Mouse (Mus musculus) olfactory bulb, adult 2 months (tissue): ENCODE results near the gene Clec4a3. TPM values are rescaled to one million over a fixed set of nuclear protein-coding genes. Genes with fewer than 3 reads are reported as not detected.
"Not testable (repeated sequence)": the region's sequence is repeated elsewhere in the genome, so short reads cannot be mapped to it uniquely, and the experiment has no call there.

Experiments
- H3K27ac ChIP-seq: fragments of 200-500 bp; 2 replicates; pipeline ENCODE4 v1.5.1; 2012; ENCODE audit warnings: low read depth, low read length; ENCODE audit not compliant: insufficient read depth
- H3K4me1 ChIP-seq: fragments of 200-500 bp; 2 replicates; pipeline ENCODE4 v1.6.1; 2012; ENCODE audit warnings: low read length; ENCODE audit not compliant: control insufficient read depth, insufficient read depth
- H3K4me3 ChIP-seq: fragments of 200-500 bp; 2 replicates; pipeline ENCODE4 v1.5.1; 2012; ENCODE audit warnings: mild to moderate bottlenecking, low read depth, low read length, moderate library complexity; ENCODE audit not compliant: insufficient read depth
- CTCF ChIP-seq: fragments of 200-500 bp; IDR thresholded peaks from 2 replicates; pipeline ENCODE4 v1.5.1; 2012; ENCODE audit warnings: low read depth, mild to moderate bottlenecking, low read length, moderate library complexity; ENCODE audit not compliant: insufficient read depth
- POLR2A ChIP-seq: fragments of 200-500 bp; IDR thresholded peaks from 2 replicates; pipeline ENCODE4 v1.6.1; 2012; ENCODE audit warnings: mild to moderate bottlenecking, low read depth, low read length, moderate library complexity; ENCODE audit not compliant: insufficient read depth
- WGBS: fragments of 180-500 bp; shearing (Covaris S2); methylation state at CpG from one replicate; pipeline ENCODE4 v1.1.7; 2018; 5-methylcytosine and 5-hydroxymethylcytosine counted together
- polyA plus RNA-seq: library from polyadenylated mRNA; stranded (reverse); fragments of >200 nt; gene quantifications from 2 replicates; pipeline ENCODE4 v1.2.4, GENCODE M21; 2012; ENCODE audit warnings: low replicate concordance; ENCODE audit not compliant: missing spikeins, insufficient read depth, insufficient read length

The Clec4a3 gene
- polyA plus RNA-seq: not detected in 2 replicates

GRCm38 (mm10) chr6:122952401-122952800, at the start of gene Clec4a3:
TSS of gene Clec4a3 (plus strand) at chr6:122952515.
- H3K4me3 ChIP-seq: no peak within 1 kb of the TSS
- no peak for TF ChIP-seq CTCF
- H3K4me1 ChIP-seq: no peaks in the 10 kb centered on the region
- WGBS: 87% methylated on average over 8 of the region's 8 CpGs
- no peak within 1 kb of the TSS for H3K27ac ChIP-seq

GRCm38 (mm10) chr6:122919922-122920321, 32.4 kb upstream of the Clec4a3 start:
- 79% methylated on average over 4 of the region's 4 CpGs for WGBS
- Histone ChIP-seq H3K27ac (no peak overlapping the region), H3K4me3 (no peak overlapping the region), H3K4me1 (no peaks in the 10 kb centered on the region)
- TF ChIP-seq POLR2A (no peak), CTCF (no peak)

GRCm38 (mm10) chr6:122921451-122921850, 30.9 kb upstream of the Clec4a3 start, which contains the start of gene Clec4a1:
TSS of gene Clec4a1 (plus strand) at chr6:122921848.
- TF ChIP-seq POLR2A (no peak), CTCF (no peak)
- Histone ChIP-seq H3K27ac (no peak within 1 kb of the TSS), H3K4me1 (no peaks in the 10 kb centered on the region), H3K4me3 (no peak within 1 kb of the TSS)
- WGBS: 71% methylated on average over 4 of the region's 4 CpGs

GRCm38 (mm10) chr6:122934845-122935244, 17.5 kb upstream of the Clec4a3 start:
- Histone ChIP-seq H3K27ac (no peak overlapping the region), H3K4me1 (no peaks in the 10 kb centered on the region), H3K4me3 (no peak overlapping the region)
- TF ChIP-seq POLR2A (no peak), CTCF (no peak)
- WGBS: 78% methylated on average over 3 of the region's 3 CpGs

GRCm38 (mm10) chr6:122939618-122940017, 12.7 kb upstream of the Clec4a3 start:
- H3K27ac ChIP-seq: no peak overlapping the region
- H3K4me1 ChIP-seq: no peaks in the 10 kb centered on the region
- H3K4me3 ChIP-seq: no peak overlapping the region
- TF ChIP-seq CTCF: no peak
- TF ChIP-seq POLR2A: no peak
- WGBS: 86% methylated on average over 5 of the region's 5 CpGs

GRCm38 (mm10) chr6:122946760-122947159, 5.6 kb upstream of the Clec4a3 start:
- no peak overlapping the region for H3K4me3 ChIP-seq
- H3K4me1 ChIP-seq: no peaks in the 10 kb centered on the region
- WGBS: 85% methylated on average over 2 of the region's 2 CpGs
- no peak overlapping the region for H3K27ac ChIP-seq
- TF ChIP-seq CTCF (no peak), POLR2A (no peak)

- WGBS: 79% methylated on average over 2 of the region's 2 CpGs
Measured at GRCm38 (mm10) chr6:122964562-122964961, 12.2 kb downstream of the Clec4a3 start.

GRCm38 (mm10) chr6:122969048-122969447, 16.7 kb downstream of the Clec4a3 start:
- Histone ChIP-seq H3K27ac (no peak overlapping the region), H3K4me1 (no peaks in the 10 kb centered on the region), H3K4me3 (no peak overlapping the region)
- TF ChIP-seq CTCF (no peak), POLR2A (no peak)
- 91% methylated on average over 2 of the region's 2 CpGs for WGBS

More at GRCm38 (mm10) chr6:122964562-122964961, 12.2 kb downstream of the Clec4a3 start:
- no peak overlapping the region for H3K4me3 ChIP-seq
- H3K27ac ChIP-seq: no peak overlapping the region
- H3K4me1 ChIP-seq: no peaks in the 10 kb centered on the region
- no peak for TF ChIP-seq POLR2A

GRCm38 (mm10) chr6:122989876-122990437, 37.6 kb downstream of the Clec4a3 start, which contains the start of gene Clec4a4:
TSS of gene Clec4a4 (plus strand) at chr6:122990367.
- TF ChIP-seq POLR2A: no peak
- no peak for TF ChIP-seq CTCF
- 90% methylated on average over 6 of the region's 6 CpGs for WGBS
- Histone ChIP-seq H3K4me1 (no peaks in the 10 kb centered on the region), H3K4me3 (no peak within 1 kb of the TSS), H3K27ac (no peak within 1 kb of the TSS)

- H3K27ac ChIP-seq, H3K4me3 ChIP-seq, H3K4me1 ChIP-seq: not testable (repeated sequence)
- WGBS: 59% methylated on average over 2 of the region's 2 CpGs
Measured at GRCm38 (mm10) chr6:123004696-123005095, 52.4 kb downstream of the Clec4a3 start.
